Mouse (Mus musculus): ENCODE data around the gene Fra10ac1. TPM values are rescaled to one million over a fixed set of nuclear protein-coding genes. Genes with fewer than 3 reads are reported as not detected.

Gene Fra10ac1
- polyA plus RNA-seq, 1 experiment from 2014 or later: 41.3 TPM

DNA sequence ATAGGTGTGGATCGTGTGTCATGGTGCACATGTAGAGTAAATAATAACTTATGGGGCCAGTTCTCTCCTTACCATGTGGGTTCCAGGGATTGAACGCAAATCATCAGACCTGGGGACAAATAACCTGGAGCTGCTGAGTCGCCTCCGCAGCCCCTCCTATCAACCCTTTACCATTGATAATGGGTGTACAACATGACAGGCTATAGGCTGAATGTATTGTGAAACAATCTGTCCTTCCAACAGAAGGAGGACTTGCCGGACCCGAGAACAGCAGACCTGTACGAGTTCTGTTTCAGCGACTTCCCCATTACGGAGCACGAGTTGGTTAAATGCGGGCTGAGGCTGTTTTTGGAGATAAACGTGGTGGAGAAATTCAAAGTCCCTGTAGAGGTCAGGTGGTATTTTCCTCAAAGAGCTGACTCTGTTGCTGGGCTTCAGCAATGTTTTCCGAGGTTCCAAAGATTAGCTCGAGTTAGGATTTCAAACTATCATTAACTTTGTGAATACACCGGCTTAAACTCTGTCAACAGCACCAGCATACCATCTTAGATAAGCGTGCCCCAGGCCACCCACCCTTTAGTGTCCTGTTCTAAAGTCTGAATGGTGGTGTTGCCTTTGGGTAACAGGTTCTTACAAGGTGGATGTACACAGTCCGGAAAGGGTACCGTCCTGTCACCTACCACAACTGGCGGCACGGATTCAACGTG is 62.2 kb downstream of the Fra10ac1 start:
- H3K4me2 ChIP-seq (ENCODE audit: low read length): no peak overlapping the region
- H3K27me3 ChIP-seq (ENCODE audit: control insufficient read depth, insufficient read depth, low read depth, low read length): no peaks in the 10 kb centered on the region
- H3K4me3 ChIP-seq (ENCODE audit: low read depth, low read length): no peak overlapping the region
- no peak for ATAC-seq
- no peaks in the 10 kb centered on the region for H3K4me1 ChIP-seq (ENCODE audit: control insufficient read depth, insufficient read depth, low read length)
- H3K9me3 ChIP-seq (replicated peaks; ENCODE audit: control insufficient read depth, low read length, poor library complexity, severe bottlenecking): no peaks in the 10 kb centered on the region
- no peak overlapping the region for H3K27ac ChIP-seq (ENCODE audit: low read length)
- WGBS: 95% methylated on average over 21 of the region's 21 CpGs
- no peak overlapping the region for H3K9ac ChIP-seq (ENCODE audit: low read depth, low read length)
- no peaks in the 10 kb centered on the region for H3K36me3 ChIP-seq (ENCODE audit: control insufficient read depth, insufficient read depth, low read length)

DNA sequence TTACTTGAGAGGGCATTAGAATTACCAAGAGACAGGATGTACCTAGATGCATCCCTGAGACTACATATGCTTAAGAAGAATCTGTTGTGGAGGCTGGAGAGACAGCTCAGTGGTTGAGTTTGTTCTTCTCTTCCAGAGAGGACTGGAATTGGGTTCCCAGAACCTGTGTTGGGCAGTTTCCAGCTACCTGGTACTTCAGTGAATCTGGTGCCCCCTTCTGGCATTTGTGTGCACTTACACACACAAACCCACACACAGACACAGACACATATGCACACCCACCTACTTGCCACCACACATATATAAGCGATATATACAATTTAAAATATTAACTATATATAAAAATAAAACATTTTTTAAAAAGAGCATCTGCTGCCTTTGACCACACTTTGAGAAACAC is 67.7 kb downstream of the Fra10ac1 start:
- H3K36me3 ChIP-seq (ENCODE audit: control insufficient read depth, insufficient read depth, low read length): no peaks in the 10 kb centered on the region
- H3K27me3 ChIP-seq (ENCODE audit: control insufficient read depth, insufficient read depth, low read depth, low read length): no peaks in the 10 kb centered on the region
- H3K9ac ChIP-seq (ENCODE audit: low read depth, low read length): no peak overlapping the region
- no peak for ATAC-seq
- 100% methylated on average over 1 of the region's 1 CpGs for WGBS
- no peak overlapping the region for H3K4me2 ChIP-seq (ENCODE audit: low read length)
- H3K9me3 ChIP-seq (replicated peaks; ENCODE audit: control insufficient read depth, low read length, poor library complexity, severe bottlenecking): no peaks in the 10 kb centered on the region
- H3K4me1 ChIP-seq (ENCODE audit: control insufficient read depth, insufficient read depth, low read length): no peaks in the 10 kb centered on the region
- H3K27ac ChIP-seq (ENCODE audit: low read length): no peak overlapping the region
- no peak overlapping the region for H3K4me3 ChIP-seq (ENCODE audit: low read depth, low read length)

DNA sequence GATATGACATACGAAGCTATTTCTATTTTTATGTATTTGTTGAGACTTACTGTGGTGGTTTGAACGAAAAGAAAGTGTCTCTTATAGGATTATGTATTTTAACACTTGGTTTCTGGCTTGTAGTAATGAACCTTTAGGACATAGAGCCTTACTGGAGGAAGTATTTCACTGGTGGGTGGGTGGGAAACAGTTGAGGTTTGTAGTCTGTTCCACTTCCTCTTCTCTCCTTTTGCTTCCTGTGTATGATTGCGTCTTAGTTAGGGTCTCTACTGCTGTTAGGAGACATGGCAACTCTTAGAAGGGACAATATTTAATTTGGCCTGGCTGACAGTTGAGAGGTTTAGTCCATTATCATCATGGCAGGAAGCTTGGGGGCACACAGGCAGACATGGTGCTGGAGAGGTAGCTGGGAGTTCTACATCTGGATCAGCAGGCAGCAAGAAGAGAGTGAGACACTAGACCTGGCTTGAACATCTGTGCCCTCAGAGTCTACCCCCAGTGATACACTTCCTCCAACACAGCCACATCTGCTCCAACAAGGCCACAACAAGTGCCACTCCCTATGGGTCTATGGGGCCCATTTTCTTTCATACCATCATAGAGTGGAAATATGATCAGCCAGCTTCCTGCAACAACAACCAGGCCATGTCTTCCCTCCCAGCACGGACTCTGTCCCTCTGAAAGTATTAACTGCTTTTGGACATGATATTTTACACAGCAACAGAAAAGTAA is 80.2 kb downstream of the Fra10ac1 start:
- Histone ChIP-seq H3K4me1 (ENCODE audit: control insufficient read depth, insufficient read depth, low read length) (no peaks in the 10 kb centered on the region), H3K27me3 (ENCODE audit: control insufficient read depth, insufficient read depth, low read depth, low read length) (no peaks in the 10 kb centered on the region), H3K9ac (ENCODE audit: low read depth, low read length) (no peak overlapping the region), H3K4me2 (ENCODE audit: low read length) (no peak overlapping the region), H3K27ac (ENCODE audit: low read length) (no peak overlapping the region), H3K36me3 (ENCODE audit: control insufficient read depth, insufficient read depth, low read length) (no peaks in the 10 kb centered on the region), H3K9me3 (replicated peaks; ENCODE audit: control insufficient read depth, low read length, poor library complexity, severe bottlenecking) (no peaks in the 10 kb centered on the region), H3K4me3 (ENCODE audit: low read depth, low read length) (no peak overlapping the region)
- 79% methylated on average over 4 of the region's 4 CpGs for WGBS
- ATAC-seq: no peak

Other genes with a start within 250 kb of the Fra10ac1 start
- 1.4 and 1.9 TPM in 2 replicates for gene Myof, start 180.6 kb downstream of the Fra10ac1 start, polyA plus RNA-seq (2015; fragmentation: Nextera tagmentation; extraction: Ambion mirVana)
- gene Cep55, start 169.1 kb downstream of the Fra10ac1 start, polyA plus RNA-seq (2015; fragmentation: Nextera tagmentation; extraction: Ambion mirVana): 2.8 and 4.1 TPM in 2 replicates
- 0.30 and 0.34 TPM in 2 replicates for gene Ffar4, start 127.1 kb downstream of the Fra10ac1 start, polyA plus RNA-seq (2015; fragmentation: Nextera tagmentation; extraction: Ambion mirVana)
- 4.7 and 4.8 TPM in 2 replicates for gene Rbp4, start 98.9 kb downstream of the Fra10ac1 start, polyA plus RNA-seq (2015; fragmentation: Nextera tagmentation; extraction: Ambion mirVana)
- gene Pde6c, start 91.4 kb downstream of the Fra10ac1 start, polyA plus RNA-seq (2015; fragmentation: Nextera tagmentation; extraction: Ambion mirVana): 0.24 TPM in 1 of 2 replicates, not detected in the other
- 24.4 and 28.6 TPM in 2 replicates for gene Lgi1, start 40.4 kb upstream of the Fra10ac1 start, polyA plus RNA-seq (2015; fragmentation: Nextera tagmentation; extraction: Ambion mirVana)
- 0.75 and 0.84 TPM in 2 replicates for gene Slc35g1, start 171.8 kb upstream of the Fra10ac1 start, polyA plus RNA-seq (2015; fragmentation: Nextera tagmentation; extraction: Ambion mirVana)

Data from midbrain, embryonic 16.5 days (tissue).